Mouse (Mus musculus): ENCODE measurements around the gene Tcfl5. TPM values are rescaled to one million over a fixed set of nuclear protein-coding genes. Genes with fewer than 3 reads are reported as not detected.

Tcfl5 gene
- polyA plus RNA-seq, 1 experiment = 2.0 TPM

- no peak for TF ChIP-seq POLR2A (IDR thresholded peaks at IDR 0.05; ENCODE audit: borderline replicate concordance, control insufficient read depth, low read depth, low read length)
- TF ChIP-seq CTCF (IDR thresholded peaks at IDR 0.05; ENCODE audit: control insufficient read depth, insufficient read depth, low read length) = no peak
- H3K27ac ChIP-seq (ENCODE audit: control insufficient read depth, insufficient read depth, low read depth, low read length, poor library complexity) = no peak overlapping the region
- 25% methylated on average over 112 of the region's 112 CpGs for WGBS
- no peaks in the 10 kb centered on the region for H3K4me1 ChIP-seq (ENCODE audit: control insufficient read depth, insufficient read depth, low read length)
- no peak overlapping the region for H3K4me3 ChIP-seq (replicated peaks; ENCODE audit: control insufficient read depth, low read depth, low read length)
Measured at GRCm38 (mm10) chr2:180641576-180642554, 643 bp downstream of the Tcfl5 start.

GRCm38 (mm10) chr2:180611882-180612281 is 30.6 kb downstream of the Tcfl5 start:
- 42% methylated on average over 2 of the region's 2 CpGs for WGBS
- Histone ChIP-seq H3K4me1 (ENCODE audit: control insufficient read depth, insufficient read depth, low read length) (no peaks in the 10 kb centered on the region), H3K27ac (ENCODE audit: control insufficient read depth, insufficient read depth, low read depth, low read length, poor library complexity) (no peak overlapping the region), H3K4me3 (replicated peaks; ENCODE audit: control insufficient read depth, low read depth, low read length) (no peak overlapping the region)
- TF ChIP-seq CTCF (IDR thresholded peaks at IDR 0.05; ENCODE audit: control insufficient read depth, insufficient read depth, low read length) = no peak
- TF ChIP-seq POLR2A (IDR thresholded peaks at IDR 0.05; ENCODE audit: borderline replicate concordance, control insufficient read depth, low read depth, low read length) = no peak

- WGBS = 60% methylated on average over 4 of the region's 4 CpGs
- H3K27ac ChIP-seq (ENCODE audit: control insufficient read depth, insufficient read depth, low read depth, low read length, poor library complexity) = no peak overlapping the region
- H3K4me3 ChIP-seq (replicated peaks; ENCODE audit: control insufficient read depth, low read depth, low read length) = no peak overlapping the region
- no peaks in the 10 kb centered on the region for H3K4me1 ChIP-seq (ENCODE audit: control insufficient read depth, insufficient read depth, low read length)
- TF ChIP-seq CTCF (IDR thresholded peaks at IDR 0.05; ENCODE audit: control insufficient read depth, insufficient read depth, low read length) = no peak
- no peak for TF ChIP-seq POLR2A (IDR thresholded peaks at IDR 0.05; ENCODE audit: borderline replicate concordance, control insufficient read depth, low read depth, low read length)
Measured at GRCm38 (mm10) chr2:180610283-180610682, 32.2 kb downstream of the Tcfl5 start.

- 72% methylated on average over 6 of the region's 6 CpGs for WGBS
- H3K27ac ChIP-seq (ENCODE audit: control insufficient read depth, insufficient read depth, low read depth, low read length, poor library complexity) = no peak overlapping the region
- no peak overlapping the region for H3K4me3 ChIP-seq (replicated peaks; ENCODE audit: control insufficient read depth, low read depth, low read length)
- H3K4me1 ChIP-seq (ENCODE audit: control insufficient read depth, insufficient read depth, low read length) = no peaks in the 10 kb centered on the region
- TF ChIP-seq POLR2A (IDR thresholded peaks at IDR 0.05; ENCODE audit: borderline replicate concordance, control insufficient read depth, low read depth, low read length) (no peak), CTCF (IDR thresholded peaks at IDR 0.05; ENCODE audit: control insufficient read depth, insufficient read depth, low read length) (no peak)
Measured at GRCm38 (mm10) chr2:180604781-180605180, 37.7 kb downstream of the Tcfl5 start.

- 44% methylated on average over 9 of the region's 9 CpGs for WGBS
- no peak overlapping the region for H3K4me3 ChIP-seq (replicated peaks; ENCODE audit: control insufficient read depth, low read depth, low read length)
- no peak for TF ChIP-seq POLR2A (IDR thresholded peaks at IDR 0.05; ENCODE audit: borderline replicate concordance, control insufficient read depth, low read depth, low read length)
- TF ChIP-seq CTCF (IDR thresholded peaks at IDR 0.05; ENCODE audit: control insufficient read depth, insufficient read depth, low read length) = no peak
Measured at GRCm38 (mm10) chr2:180600569-180601021, 41.9 kb downstream of the Tcfl5 start.

GRCm38 (mm10) chr2:180598157-180598705 is 44.3 kb downstream of the Tcfl5 start:
- no peak overlapping the region for H3K4me3 ChIP-seq (replicated peaks; ENCODE audit: control insufficient read depth, low read depth, low read length)
- 18% methylated on average over 39 of the region's 41 CpGs for WGBS

More at GRCm38 (mm10) chr2:180600569-180601021, 41.9 kb downstream of the Tcfl5 start:
- Histone ChIP-seq H3K4me1 (ENCODE audit: control insufficient read depth, insufficient read depth, low read length) (no peaks in the 10 kb centered on the region), H3K27ac (ENCODE audit: control insufficient read depth, insufficient read depth, low read depth, low read length, poor library complexity) (no peak overlapping the region)

GRCm38 (mm10) chr2:180597490-180597889 is 45.0 kb downstream of the Tcfl5 start, which contains the start of gene Col9a3:
Gene Col9a3, plus strand, starts transcription at chr2:180597790.
- TF ChIP-seq CTCF (IDR thresholded peaks at IDR 0.05; ENCODE audit: control insufficient read depth, insufficient read depth, low read length) (no peak), POLR2A (IDR thresholded peaks at IDR 0.05; ENCODE audit: borderline replicate concordance, control insufficient read depth, low read depth, low read length) (no peak)
- Histone ChIP-seq H3K4me1 (ENCODE audit: control insufficient read depth, insufficient read depth, low read length) (no peaks in the 10 kb centered on the region), H3K4me3 (replicated peaks; ENCODE audit: control insufficient read depth, low read depth, low read length) (no peak within 1 kb of the TSS), H3K27ac (ENCODE audit: control insufficient read depth, insufficient read depth, low read depth, low read length, poor library complexity) (no peak within 1 kb of the TSS)
- WGBS = 60% methylated on average over 4 of the region's 4 CpGs

More at GRCm38 (mm10) chr2:180598157-180598705, 44.3 kb downstream of the Tcfl5 start:
- no peak for TF ChIP-seq CTCF (IDR thresholded peaks at IDR 0.05; ENCODE audit: control insufficient read depth, insufficient read depth, low read length)
- no peak for TF ChIP-seq POLR2A (IDR thresholded peaks at IDR 0.05; ENCODE audit: borderline replicate concordance, control insufficient read depth, low read depth, low read length)
- Histone ChIP-seq H3K27ac (ENCODE audit: control insufficient read depth, insufficient read depth, low read depth, low read length, poor library complexity) (no peak overlapping the region), H3K4me1 (ENCODE audit: control insufficient read depth, insufficient read depth, low read length) (no peaks in the 10 kb centered on the region)

Data from bone marrow, adult 2 months (tissue).